9 mouse cellular contexts compared by ENCODE assay signal in genomic region chr9:48646251-48646650, GRCm38 (mm10). TPM values are rescaled to one million over a fixed set of nuclear protein-coding genes. Genes with fewer than 3 reads are reported as not detected.
DNase-seq lines count a peak whose midpoint lies in the region; ATAC-seq and TF ChIP-seq lines count a peak whose summit lies in the region.
"Had no signal": no experiment of that assay in that cellular context is flagged by ENCODE, and none has a peak within 500 bp of the region (broad histone marks: within the 10 kb centered on the region; RNA-seq: fewer than 3 reads in every experiment).

No protein-coding gene starts in this region.

- WGBS in spleen, adult 2 months: 25% methylated on average over 4 of the region's 4 CpGs
- WGBS in cerebellum, adult 2 months: 28% methylated on average over 4 of the region's 4 CpGs
- 21% methylated on average over 4 of the region's 4 CpGs for WGBS in intestine, embryonic 14.5 days
- 24% methylated on average over 4 of the region's 4 CpGs for WGBS in midbrain, embryonic 14.5 days

- peaks cover 6% of the 10 kb centered on the region; the same call in 1 of the 2 replicates for H3K27me3 ChIP-seq in spleen, adult 2 months (ENCODE audit: control insufficient read depth, insufficient read depth, low read length)
- H3K27me3 ChIP-seq in cerebellum, adult 2 months (ENCODE audit: control insufficient read depth, insufficient read depth, low read length): no peaks in the 10 kb centered on the region
- H3K27me3 ChIP-seq in intestine, embryonic 14.5 days (replicated peaks; ENCODE audit: control insufficient read depth, insufficient read depth, low read length): peaks cover 3% of the 10 kb centered on the region
- H3K27me3 ChIP-seq in midbrain, embryonic 14.5 days (ENCODE audit: control insufficient read depth, insufficient read depth, low read length): no peaks in the 10 kb centered on the region

- no peak overlapping the region for H3K4me2 ChIP-seq in intestine, embryonic 14.5 days (ENCODE audit: low read length)
- no peak overlapping the region for H3K4me2 ChIP-seq in midbrain, embryonic 14.5 days (ENCODE audit: low read length)
- H3K4me2 ChIP-seq: neural tube, embryonic 12.5 days had no signal

- intact Hi-C loops in left cerebral cortex, postnatal 14 days (cut with DNase I): loop anchor here (1.0 to 5.0 kb wide), 5 partner anchors 91 to 841 kb away; partner anchors contain the start of genes Ttc12 and Zbtb16

- H3K4me1 ChIP-seq in spleen, adult 2 months (ENCODE audit: control insufficient read depth, insufficient read depth, insufficient read length): 0 out of 2 replicates have a peak, but pooled peaks cover 2% of the 10 kb centered on the region
- H3K4me1 ChIP-seq in cerebellum, adult 2 months (ENCODE audit: control insufficient read depth, insufficient read depth, low read length): peaks cover 8% of the 10 kb centered on the region
- peaks cover 11% of the 10 kb centered on the region for H3K4me1 ChIP-seq in intestine, embryonic 14.5 days (replicated peaks; ENCODE audit: control insufficient read depth, insufficient read depth, low read length)
- H3K4me1 ChIP-seq in midbrain, embryonic 14.5 days (ENCODE audit: control insufficient read depth, insufficient read depth, low read length): peaks cover 22% of the 10 kb centered on the region

- TF ChIP-seq CTCF in spleen, adult 2 months (IDR thresholded peaks at IDR 0.05; ENCODE audit: extremely low read depth, insufficient read depth, insufficient read length, insufficient replicate concordance): peak; percentile 75; the same call in 1 of the 2 replicates
- TF ChIP-seq CTCF in cerebellum, adult 2 months (IDR thresholded peaks at IDR 0.05; ENCODE audit: borderline replicate concordance, insufficient read depth, low read depth, low read length): peak; percentile 99

- DNase-seq in spleen, adult 2 months (ENCODE audit: low read depth in 1 of 2, low spot score in 2 of 2): peak; percentile 26 to 28
- no peak for DNase-seq in spleen, adult 12 weeks (ENCODE audit: low spot score)
- DNase-seq in cerebellum, adult 2 months: peak; percentile 61 to 74
- DNase-seq in forelimb bud, embryonic 11.5 days (ENCODE audit: low read depth, low spot score): peak; percentile 79
- peak; percentile 86 for DNase-seq in intestine, embryonic 14.5 days (ENCODE audit: low spot score)
- peak; percentile 83 to 88 for DNase-seq in left cerebral cortex, postnatal 14 days (ENCODE audit: low spot score in 2 of 2)
- DNase-seq in midbrain, embryonic 14.5 days: peak; percentile 95
- peak; percentile 7 to 37 for DNase-seq in spleen, postnatal 14 days (ENCODE audit: low spot score in 2 of 2)

- H3K9me3 ChIP-seq in intestine, embryonic 14.5 days (ENCODE audit: control insufficient read depth, low read length): no peaks in the 10 kb centered on the region
- no peaks in the 10 kb centered on the region for H3K9me3 ChIP-seq in midbrain, embryonic 14.5 days (ENCODE audit: control insufficient read depth, low read length)

- no peak overlapping the region for H3K4me3 ChIP-seq in spleen, adult 2 months (ENCODE audit: extremely low read depth, insufficient read depth, insufficient read length)
- no peak overlapping the region for H3K4me3 ChIP-seq in cerebellum, adult 2 months (replicated peaks; ENCODE audit: insufficient read depth, low read depth, low read length)
- H3K4me3 ChIP-seq in intestine, embryonic 14.5 days (ENCODE audit: low read depth, low read length): no peak overlapping the region
- H3K4me3 ChIP-seq in midbrain, embryonic 14.5 days (replicated peaks; ENCODE audit: low read depth, low read length): no peak overlapping the region
- H3K4me3 ChIP-seq: neural tube, embryonic 12.5 days had no signal

- no peak overlapping the region for H3K27ac ChIP-seq in spleen, adult 2 months (ENCODE audit: insufficient read depth, low read length)
- H3K27ac ChIP-seq in cerebellum, adult 2 months (ENCODE audit: insufficient read depth, low read length): no peak overlapping the region
- no peak overlapping the region for H3K27ac ChIP-seq in intestine, embryonic 14.5 days (ENCODE audit: low read depth)
- no peak overlapping the region for H3K27ac ChIP-seq in midbrain, embryonic 14.5 days (replicated peaks; ENCODE audit: low read depth, low read length)
- H3K27ac ChIP-seq: neural tube, embryonic 12.5 days had no signal

- H3K9ac ChIP-seq in intestine, embryonic 14.5 days (ENCODE audit: low read length): no peak overlapping the region
- no peak overlapping the region for H3K9ac ChIP-seq in midbrain, embryonic 14.5 days (replicated peaks; ENCODE audit: low read length)
- H3K9ac ChIP-seq: neural tube, embryonic 12.5 days had no signal

- ATAC-seq in intestine, embryonic 14.5 days (replicated peaks; ENCODE audit: low FRiP score, low TSS enrichment, low read depth): peak; percentile 16; the same call in 1 of the 2 replicates
- ATAC-seq in midbrain, embryonic 14.5 days (ENCODE audit: low FRiP score, low TSS enrichment): no peak

- no peaks in the 10 kb centered on the region for H3K36me3 ChIP-seq in spleen, adult 2 months (ENCODE audit: control insufficient read depth, insufficient read depth, low read length)
- no peaks in the 10 kb centered on the region for H3K36me3 ChIP-seq in intestine, embryonic 14.5 days (ENCODE audit: control insufficient read depth, insufficient read depth, low read length)
- no peaks in the 10 kb centered on the region for H3K36me3 ChIP-seq in midbrain, embryonic 14.5 days (ENCODE audit: control insufficient read depth, insufficient read depth, low read length)
- H3K36me3 ChIP-seq: neural tube, embryonic 12.5 days had no signal

- TF ChIP-seq POLR2A in spleen, adult 2 months (IDR thresholded peaks at IDR 0.05; ENCODE audit: low read depth, low read length): no peak
- TF ChIP-seq POLR2A in cerebellum, adult 2 months (IDR thresholded peaks at IDR 0.05; ENCODE audit: borderline replicate concordance, insufficient read depth, low read length): no peak

RNA-seq across cellular contexts. Expression of gene Nnmt, which starts 41.3 kb away (rescaled TPM):
- polyA plus RNA-seq in spleen, adult 2 months (2012; rRNA removed): 0.60 and 0.94 TPM in 2 replicates
- 0.10 and 0.14 TPM in 2 replicates for polyA plus RNA-seq in cerebellum, adult 2 months (2012; rRNA removed)
- polyA plus RNA-seq in intestine, embryonic 14.5 days (2014; fragmentation: Nextera tagmentation; extraction: Ambion mirVana): 2.3 and 2.7 TPM in 2 replicates
- total RNA-seq in left cerebral cortex, postnatal 14 days (2021): 1 to 10 TPM; 2.0 to 2.4 TPM
- 0.99 and 1.0 TPM in 2 replicates for polyA plus RNA-seq in midbrain, embryonic 14.5 days (2014; fragmentation: Nextera tagmentation; extraction: Ambion mirVana)
